ENCODE assay signal across 11 mouse cellular contexts in genomic region chr10:127225732-127226131, GRCm38 (mm10). TPM values are rescaled to one million over a fixed set of nuclear protein-coding genes. Genes with fewer than 3 reads are reported as not detected.
DNase-seq lines count a peak whose midpoint lies in the region; ATAC-seq lines count a peak whose summit lies in the region.
"Had no signal": no experiment of that assay in that cellular context is flagged by ENCODE, and none has a peak within 500 bp of the region (broad histone marks: within the 10 kb centered on the region; RNA-seq: fewer than 3 reads in every experiment).

No protein-coding gene starts in this region.

- peaks cover 11% of the 10 kb centered on the region; the same call in 1 of the 2 replicates for H3K4me1 ChIP-seq in kidney, embryonic 15.5 days
- H3K4me1 ChIP-seq: midbrain, embryonic 13.5 days had no signal

- no peaks in the 10 kb centered on the region for H3K36me3 ChIP-seq in kidney, embryonic 15.5 days

- H3K9me3 ChIP-seq in kidney, embryonic 15.5 days (replicated peaks), result no peaks in the 10 kb centered on the region
- H3K9me3 ChIP-seq: midbrain, embryonic 13.5 days had no signal

- 13% methylated on average over 10 of the region's 10 CpGs for WGBS in kidney, embryonic 15.5 days

- no peak overlapping the region for H3K9ac ChIP-seq in kidney, embryonic 15.5 days
- H3K9ac ChIP-seq: liver, embryonic 14.5 days; midbrain, embryonic 13.5 days had no signal

- ATAC-seq in frontal cortex, adult (ENCODE audit: low TSS enrichment), result peak; percentile 58
- ATAC-seq in kidney, embryonic 15.5 days (replicated peaks; ENCODE audit: low FRiP score), result no peak
- ATAC-seq: forebrain, embryonic 14.5 days; midbrain, embryonic 13.5 days had no signal

- no peak overlapping the region for H3K4me2 ChIP-seq in kidney, embryonic 15.5 days
- H3K4me2 ChIP-seq: midbrain, embryonic 13.5 days had no signal

- peaks cover 25% of the 10 kb centered on the region for H3K27me3 ChIP-seq in kidney, embryonic 15.5 days

- no peak overlapping the region for H3K4me3 ChIP-seq in kidney, embryonic 15.5 days (replicated peaks)
- H3K4me3 ChIP-seq: midbrain, embryonic 13.5 days had no signal

- no peak for DNase-seq in frontal cortex, postnatal 14 days (ENCODE audit: low spot score in 2 of 2)
- peak; percentile 28 to 34 for DNase-seq in spleen, adult 18-20 months
- DNase-seq in spleen, postnatal 14 days (ENCODE audit: low spot score in 2 of 2), result no peak
- DNase-seq in induced T-regulatory cell, adult 2 months (ENCODE audit: low read depth), result peak; percentile 77
- DNase-seq in telencephalon, adult 2 months (ENCODE audit: low read depth, low spot score), result peak; percentile 60
- DNase-seq in layer of hippocampus, adult 8-10 months (ENCODE audit: low spot score in 2 of 2), result no peak

- H3K27ac ChIP-seq in kidney, embryonic 15.5 days, result no peak overlapping the region
- H3K27ac ChIP-seq: liver, embryonic 14.5 days; midbrain, embryonic 13.5 days had no signal

RNA-seq across cellular contexts. Expression of gene Pip4k2c, which starts 14.3 kb away (rescaled TPM):
- total RNA-seq in layer of hippocampus, adult 8-10 months (2022), result 100 to 1,000 TPM in 1 of 4 experiments, 10 to 100 TPM in 3; 95.0 to 107 (median 98.9) TPM
- 41.1 and 43.5 TPM in 2 replicates for polyA plus RNA-seq in kidney, embryonic 15.5 days (2015; fragmentation: Nextera tagmentation; extraction: Ambion mirVana)

RNA-seq across cellular contexts. Expression of gene Dtx3, which starts 30.2 kb away (rescaled TPM):
- 100 to 1,000 TPM; 214 to 267 (median 229) TPM for total RNA-seq in layer of hippocampus, adult 8-10 months (2022)
- 100 and 129 TPM in 2 replicates for polyA plus RNA-seq in kidney, embryonic 15.5 days (2015; fragmentation: Nextera tagmentation; extraction: Ambion mirVana)

RNA-seq across cellular contexts. Expression of gene Arhgef25, which starts 35.8 kb away (rescaled TPM):
- 100 to 1,000 TPM; 310 to 386 (median 350) TPM for total RNA-seq in layer of hippocampus, adult 8-10 months (2022)
- 40.6 and 52.6 TPM in 2 replicates for polyA plus RNA-seq in kidney, embryonic 15.5 days (2015; fragmentation: Nextera tagmentation; extraction: Ambion mirVana)

RNA-seq across cellular contexts. Expression of gene Kif5a, which starts 37.4 kb away (rescaled TPM):
- total RNA-seq in layer of hippocampus, adult 8-10 months (2022), result 100 to 1,000 TPM; 807 to 850 (median 831) TPM
- polyA plus RNA-seq in kidney, embryonic 15.5 days (2015; fragmentation: Nextera tagmentation; extraction: Ambion mirVana), result 1.1 and 1.9 TPM in 2 replicates

RNA-seq across cellular contexts. Expression of gene Dctn2, which starts 40.4 kb away (rescaled TPM):
- total RNA-seq in layer of hippocampus, adult 8-10 months (2022), result 100 to 1,000 TPM; 260 to 271 (median 262) TPM
- 169 and 189 TPM in 2 replicates for polyA plus RNA-seq in kidney, embryonic 15.5 days (2015; fragmentation: Nextera tagmentation; extraction: Ambion mirVana)

Comparison
In these comparisons a context has a peak if more than half of its experiments do, and no peak if none do; other contexts are left out.
1. DNase-seq: peak in spleen, adult 18-20 months (2 of 2), induced T-regulatory cell, adult 2 months (single experiment) and telencephalon, adult 2 months (single experiment); none in frontal cortex, postnatal 14 days (0 of 2), spleen, postnatal 14 days (0 of 2) and layer of hippocampus, adult 8-10 months (0 of 2).